Mouse (Mus musculus): ENCODE results near the gene Rsph9.

- TF ChIP-seq POLR2A (IDR thresholded peaks at IDR 0.05; ENCODE audit: insufficient read depth, low read depth, low read length) (no peak), CTCF (IDR thresholded peaks at IDR 0.05) (no peak)
These were observed 67.8 kb downstream of the Rsph9 start for GRCm38 (mm10) chr17:46076260-46076551.

Measured in heart, adult 2 months (tissue).